Mouse (Mus musculus) thymus, adult 2 months (tissue): ENCODE measurements around the gene Laptm4a. TPM values are rescaled to one million over a fixed set of nuclear protein-coding genes. Genes with fewer than 3 reads are reported as not detected.

ENCODE experiments used
- DNase-seq: peaks from one replicate; pipeline ENCODE4 v3.0.0; 2021
- H3K27ac ChIP-seq: fragments of 200-500 bp; 2 replicates; pipeline ENCODE4 v1.5.1; 2012; ENCODE audit warnings: low read length, control low read depth; ENCODE audit not compliant: control insufficient read depth, insufficient read depth
- H3K27me3 ChIP-seq: fragments of 200-500 bp; 2 replicates; pipeline ENCODE4 v1.6.1; 2012; ENCODE audit warnings: mild to moderate bottlenecking, low read length, moderate library complexity, mixed read lengths; ENCODE audit not compliant: control insufficient read depth, insufficient read depth
- H3K36me3 ChIP-seq: fragments of 200-500 bp; 2 replicates; pipeline ENCODE4 v1.6.1; 2012; ENCODE audit warnings: mild to moderate bottlenecking, low read length, moderate library complexity; ENCODE audit not compliant: control insufficient read depth, insufficient read depth
- H3K4me1 ChIP-seq: fragments of 200-500 bp; replicated peaks from 2 replicates; pipeline ENCODE4 v1.6.1; 2012; ENCODE audit warnings: low read length; ENCODE audit not compliant: control insufficient read depth, insufficient read depth
- H3K4me3 ChIP-seq: fragments of 200-500 bp; 2 replicates; pipeline ENCODE4 v1.5.1; 2012; ENCODE audit warnings: mild to moderate bottlenecking, low read length, control low read depth, moderate library complexity; ENCODE audit not compliant: control insufficient read depth, insufficient read depth
- CTCF ChIP-seq: fragments of 200-500 bp; IDR thresholded peaks from 2 replicates; pipeline ENCODE4 v1.5.1; 2012; ENCODE audit warnings: mild to moderate bottlenecking, control low read depth, low read length, moderate library complexity, borderline replicate concordance; ENCODE audit not compliant: control insufficient read depth, poor library complexity, insufficient read depth; ENCODE audit errors: extremely low read depth
- POLR2A ChIP-seq: fragments of 200-500 bp; IDR thresholded peaks from 2 replicates; pipeline ENCODE4 v1.6.1; 2012; ENCODE audit warnings: mild to moderate bottlenecking, low read length, control low read depth, moderate library complexity; ENCODE audit not compliant: control insufficient read depth, poor library complexity, insufficient read depth; ENCODE audit errors: extremely low read depth
- WGBS: fragments of 180-500 bp; shearing (Covaris S2); methylation state at CpG from one replicate; pipeline ENCODE4 v1.1.7; 2018; 5-methylcytosine and 5-hydroxymethylcytosine counted together
- polyA plus RNA-seq: library from polyadenylated mRNA; depleted of rRNA; stranded (reverse); fragments of >200 nt; gene quantifications from 2 replicates; pipeline ENCODE4 v1.2.3, GENCODE M21; 2012

Gene Laptm4a
- polyA plus RNA-seq, 1 experiment: 138 TPM

GRCm38 (mm10) chr12:8892876-8893532, 28.5 kb upstream of the Laptm4a start:
- TF ChIP-seq POLR2A (no peak), CTCF (no peak)
- no peak overlapping the region for H3K27ac ChIP-seq
- no peak for DNase-seq

GRCm38 (mm10) chr12:8897140-8897539, 24.3 kb upstream of the Laptm4a start:
- Histone ChIP-seq H3K27me3 (no peaks in the 10 kb centered on the region), H3K4me1 (no peaks in the 10 kb centered on the region), H3K36me3 (no peaks in the 10 kb centered on the region), H3K27ac (no peak overlapping the region), H3K4me3 (no peak overlapping the region)
- TF ChIP-seq CTCF (no peak), POLR2A (no peak)
- no peak for DNase-seq
- WGBS: 91% methylated on average over 7 of the region's 7 CpGs

More at GRCm38 (mm10) chr12:8892876-8893532, 28.5 kb upstream of the Laptm4a start:
- WGBS: 59% methylated on average over 17 of the region's 21 CpGs
- Histone ChIP-seq H3K27me3 (no peaks in the 10 kb centered on the region), H3K4me3 (no peak overlapping the region), H3K4me1 (no peaks in the 10 kb centered on the region), H3K36me3 (no peaks in the 10 kb centered on the region)

GRCm38 (mm10) chr12:8898879-8899785, 22.3 kb upstream of the Laptm4a start:
- Histone ChIP-seq H3K27ac (no peak overlapping the region), H3K36me3 (no peaks in the 10 kb centered on the region), H3K4me1 (no peaks in the 10 kb centered on the region), H3K4me3 (no peak overlapping the region), H3K27me3 (no peaks in the 10 kb centered on the region)
- no peak for DNase-seq
- TF ChIP-seq POLR2A: no peak
- TF ChIP-seq CTCF: no peak
- 93% methylated on average over 19 of the region's 19 CpGs for WGBS

- Histone ChIP-seq H3K4me1 (no peaks in the 10 kb centered on the region), H3K4me3 (no peak overlapping the region), H3K27me3 (no peaks in the 10 kb centered on the region), H3K27ac (no peak overlapping the region), H3K36me3 (no peaks in the 10 kb centered on the region)
- TF ChIP-seq CTCF: no peak
- TF ChIP-seq POLR2A: no peak
- DNase-seq: no peak
- 74% methylated on average over 4 of the region's 4 CpGs for WGBS
These were observed 21.3 kb upstream of the Laptm4a start for GRCm38 (mm10) chr12:8900107-8900698.

GRCm38 (mm10) chr12:8900919-8901663, 20.4 kb upstream of the Laptm4a start:
- 55% methylated on average over 5 of the region's 5 CpGs for WGBS
- no peak for DNase-seq

GRCm38 (mm10) chr12:8901934-8902333, 19.5 kb upstream of the Laptm4a start:
- Histone ChIP-seq H3K4me3 (no peak overlapping the region), H3K4me1 (no peaks in the 10 kb centered on the region), H3K36me3 (no peaks in the 10 kb centered on the region), H3K27me3 (no peaks in the 10 kb centered on the region), H3K27ac (no peak overlapping the region)
- WGBS: 95% methylated on average over 2 of the region's 2 CpGs
- no peak for DNase-seq
- no peak for TF ChIP-seq CTCF
- TF ChIP-seq POLR2A: no peak

More at GRCm38 (mm10) chr12:8900919-8901663, 20.4 kb upstream of the Laptm4a start:
- no peak overlapping the region for H3K4me3 ChIP-seq
- H3K27ac ChIP-seq: no peak overlapping the region
- no peaks in the 10 kb centered on the region for H3K4me1 ChIP-seq
- H3K27me3 ChIP-seq: no peaks in the 10 kb centered on the region
- no peak for TF ChIP-seq CTCF
- no peaks in the 10 kb centered on the region for H3K36me3 ChIP-seq
